Mouse (Mus musculus) lung, postnatal 0 days (tissue): Measurements from ENCODE around the gene Tmem240.

Experiments
- CTCF ChIP-seq: IDR thresholded peaks from 2 replicates; pipeline ENCODE4 v1.5.1; 2016; ENCODE audit warnings: antibody characterized with exemption, mild to moderate bottlenecking
- EP300 ChIP-seq: IDR thresholded peaks from 2 replicates; pipeline ENCODE4 v1.6.1; 2016; ENCODE audit warnings: antibody characterized with exemption, mild to moderate bottlenecking, control low read depth

GRCm38 (mm10) chr4:155708988-155709387 is 25.6 kb upstream of the Tmem240 start:
- TF ChIP-seq CTCF: no peak
- no peak for TF ChIP-seq EP300
